Mouse (Mus musculus) cerebellum, postnatal 10 days (tissue): ENCODE measurements around the gene Cyb561.
A peak's percentile ranks its signal among the peaks of the same experiment; 100 is the strongest.

Experiments used
- DNase-seq, 2 experiments: peaks; one replicate each; pipeline ENCODE4 v3.0.0; 2021; ENCODE audit warnings: mixed read lengths in 2 of 2

The Cyb561 gene

GRCm38 (mm10) chr11:105952911-105953386 lies at the start of gene Cyb561:
Gene Cyb561 (minus strand): TSS chr11:105953336.
- DNase-seq: no peak

- DNase-seq: peak; percentile 47 to 68
These were observed 48.6 kb upstream of the Cyb561 start for GRCm38 (mm10) chr11:106001718-106002117.

- no peak for DNase-seq
These were observed 46.9 kb upstream of the Cyb561 start for GRCm38 (mm10) chr11:106000062-106000461.

- no peak for DNase-seq
These were observed 41.2 kb upstream of the Cyb561 start, which contains the start of gene Ace3 for GRCm38 (mm10) chr11:105994375-105994774. Gene Ace3 (plus strand): TSS chr11:105994675.

- DNase-seq: no peak
These were observed 37.1 kb upstream of the Cyb561 start for GRCm38 (mm10) chr11:105990231-105990630.

- DNase-seq: no peak
These were observed 36.3 kb upstream of the Cyb561 start for GRCm38 (mm10) chr11:105989446-105989845.

- peak; percentile 72 for DNase-seq
These were observed 34.3 kb upstream of the Cyb561 start for GRCm38 (mm10) chr11:105987446-105987845.

- DNase-seq: no peak
These were observed 31.3 kb upstream of the Cyb561 start for GRCm38 (mm10) chr11:105984452-105984851.

- DNase-seq: no peak
These were observed 25.5 kb upstream of the Cyb561 start for GRCm38 (mm10) chr11:105978634-105979033.

GRCm38 (mm10) chr11:105978232-105978631 lies 25.1 kb upstream of the Cyb561 start:
- peak in 1 of 2 experiments; percentile 36 for DNase-seq

- DNase-seq: no peak
These were observed 22.5 kb upstream of the Cyb561 start for GRCm38 (mm10) chr11:105975636-105976035.

GRCm38 (mm10) chr11:105975050-105975449 lies 21.9 kb upstream of the Cyb561 start:
- peak; percentile 78 to 79 for DNase-seq

GRCm38 (mm10) chr11:105974593-105974992 lies 21.5 kb upstream of the Cyb561 start:
- peak; percentile 81 to 83 for DNase-seq

GRCm38 (mm10) chr11:105969516-105969915 lies 16.4 kb upstream of the Cyb561 start:
- peak; percentile 72 for DNase-seq

- no peak for DNase-seq
These were observed 15.8 kb upstream of the Cyb561 start for GRCm38 (mm10) chr11:105968948-105969347.

GRCm38 (mm10) chr11:105967741-105968574 lies 14.8 kb upstream of the Cyb561 start, which contains the start of gene Ace:
Gene Ace (plus strand): TSS chr11:105967945.
- peak; percentile 67 to 69 for DNase-seq

GRCm38 (mm10) chr11:105966288-105966687 lies 13.2 kb upstream of the Cyb561 start:
- no peak for DNase-seq

GRCm38 (mm10) chr11:105964691-105965090 lies 11.6 kb upstream of the Cyb561 start:
- DNase-seq: peak in 1 of 2 experiments; percentile 40

GRCm38 (mm10) chr11:105959355-105959754 lies 6.2 kb upstream of the Cyb561 start:
- peak; percentile 82 to 87 for DNase-seq

- DNase-seq: no peak
These were observed 5.4 kb upstream of the Cyb561 start for GRCm38 (mm10) chr11:105958566-105958965.

GRCm38 (mm10) chr11:105957501-105957900 lies 4.4 kb upstream of the Cyb561 start:
- no peak for DNase-seq

- no peak for DNase-seq
These were observed 2.8 kb upstream of the Cyb561 start for GRCm38 (mm10) chr11:105955815-105956430.

- no peak for DNase-seq
These were observed 266 bp upstream of the Cyb561 start for GRCm38 (mm10) chr11:105953402-105953801.

GRCm38 (mm10) chr11:105952111-105952510 lies 1.0 kb downstream of the Cyb561 start:
- DNase-seq: no peak
